Mouse (Mus musculus) c-Kit-positive CD71-positive TER-119-negative erythroid progenitor cells, embryonic 14.5 days (primary cell): ENCODE data around the gene Mfng.

Experiments
- DNase-seq: peaks from one replicate; pipeline ENCODE4 v3.0.0-alpha.2; 2013; ENCODE audit warnings: low read depth

The Mfng gene

DNA sequence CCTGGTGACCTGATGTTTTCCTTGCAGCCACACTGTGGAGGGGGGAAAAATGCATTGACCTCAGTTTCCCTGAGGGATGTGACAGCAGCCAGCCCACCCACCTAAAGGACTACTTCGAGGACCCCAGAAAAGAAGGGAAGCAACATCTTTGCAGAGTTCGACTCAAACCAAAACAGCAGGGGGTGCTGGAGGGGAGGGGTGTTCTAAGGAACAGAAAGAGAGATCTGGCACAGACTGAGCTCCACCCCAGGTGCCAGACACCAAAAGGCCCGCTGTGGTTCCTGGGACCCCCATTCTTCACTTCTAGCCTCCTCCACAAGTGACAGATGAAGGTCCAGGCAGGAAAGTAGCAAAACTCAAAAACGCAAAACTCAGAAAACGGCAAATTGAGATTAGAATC lies 57.4 kb downstream of the Mfng start:
- DNase-seq = no peak

DNA sequence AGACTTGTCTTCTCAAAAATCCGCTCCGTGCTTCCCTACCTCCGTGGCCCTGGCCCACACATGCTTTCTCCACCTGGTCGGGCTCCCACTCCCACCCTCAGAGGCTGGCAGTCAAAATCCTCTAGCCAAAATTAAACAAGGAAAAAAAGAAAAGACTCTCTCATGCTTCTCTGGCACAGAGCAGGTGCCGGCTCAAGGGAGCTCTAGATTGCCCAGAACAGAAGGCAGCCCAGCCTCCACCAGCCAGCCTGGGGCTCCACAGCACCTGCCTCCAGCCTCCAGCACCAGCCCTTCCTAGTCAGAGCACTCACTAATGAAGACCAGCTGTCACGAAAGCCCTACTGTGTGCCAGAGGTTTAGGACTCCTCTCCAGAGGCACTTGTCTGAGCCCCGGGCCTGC lies 59.5 kb downstream of the Mfng start:
- no peak for DNase-seq

DNA sequence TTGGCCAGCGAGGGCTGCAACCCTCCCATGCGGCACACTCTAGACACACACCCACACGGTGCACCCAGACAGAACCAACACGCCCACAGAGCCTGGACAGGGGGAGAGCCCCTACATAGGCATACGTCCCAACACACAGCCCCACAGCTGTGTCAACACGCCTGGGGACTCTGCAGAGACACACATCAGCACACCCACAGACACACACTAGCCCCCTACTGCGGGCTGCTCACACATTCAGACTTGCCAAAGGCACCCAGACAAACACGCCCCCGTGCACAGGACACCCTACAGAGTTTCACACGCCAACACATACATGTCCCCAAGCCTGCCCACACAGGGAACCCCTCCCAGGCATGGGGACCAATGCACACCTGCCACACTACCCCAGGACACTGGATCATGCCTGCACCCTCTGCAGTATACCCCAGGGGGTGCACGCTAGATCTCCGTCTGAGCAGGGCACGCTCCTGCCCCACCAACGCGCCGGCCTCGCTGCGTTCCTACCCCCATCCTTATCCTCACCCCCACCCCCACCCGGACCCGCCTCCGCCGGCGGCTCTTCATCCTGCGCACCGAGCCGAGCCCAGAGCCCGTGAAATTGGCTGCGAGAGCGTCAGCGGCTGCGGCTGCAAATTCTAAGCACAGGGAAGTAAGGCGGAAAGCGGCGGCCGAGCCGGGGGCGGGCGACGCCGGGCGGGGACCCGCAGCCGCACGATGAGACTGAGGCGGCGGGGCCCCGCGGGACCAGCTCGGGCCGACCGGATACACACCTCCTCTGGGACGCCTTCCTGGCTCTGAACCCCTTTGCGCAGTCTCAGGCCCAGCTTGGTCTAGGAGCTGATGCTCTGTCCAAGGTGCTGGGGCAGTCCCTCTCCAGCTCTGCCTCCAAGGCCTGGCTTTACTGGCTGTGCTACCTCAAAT lies 60.7 kb downstream of the Mfng start:
- DNase-seq = no peak

DNA sequence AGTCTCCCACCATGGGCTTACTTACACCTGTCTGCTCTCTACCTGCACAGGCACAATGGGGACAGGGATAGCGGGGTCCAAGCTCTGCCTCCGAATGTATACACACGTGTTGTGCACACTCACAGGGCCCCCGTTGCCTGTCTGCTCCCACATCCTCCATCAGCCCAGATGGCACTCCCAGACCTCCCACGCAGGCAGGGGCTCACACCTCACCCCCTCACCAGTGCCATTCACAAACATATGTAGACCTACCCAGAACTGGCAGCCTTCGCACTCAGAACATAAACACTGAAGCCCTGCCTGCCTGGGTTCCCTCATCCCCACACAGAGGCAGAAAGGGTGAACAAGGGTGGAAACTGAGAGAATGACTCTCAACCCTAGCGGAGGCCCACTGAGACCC lies 61.3 kb downstream of the Mfng start:
- DNase-seq = no peak

DNA sequence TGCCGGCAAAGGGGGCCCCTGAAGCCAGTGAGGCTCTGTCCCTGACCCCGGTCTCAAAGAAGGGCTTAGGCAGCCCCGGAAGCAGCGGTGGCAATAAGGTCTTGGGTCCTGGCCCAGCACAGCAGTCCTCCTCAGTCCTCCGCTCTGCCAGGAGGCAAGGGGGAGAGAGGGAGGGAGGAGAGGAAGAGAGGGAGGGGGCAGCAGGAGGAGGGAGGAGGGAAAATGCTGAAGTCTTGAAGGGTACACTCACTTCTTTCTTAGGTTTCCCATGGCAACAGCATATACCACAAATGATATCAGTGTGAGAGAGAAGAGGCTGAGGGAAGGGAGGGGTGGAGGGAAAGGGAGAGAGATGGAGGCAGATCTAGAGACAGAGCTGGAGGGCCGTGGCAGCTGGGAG lies 62.6 kb downstream of the Mfng start:
- DNase-seq = no peak

DNA sequence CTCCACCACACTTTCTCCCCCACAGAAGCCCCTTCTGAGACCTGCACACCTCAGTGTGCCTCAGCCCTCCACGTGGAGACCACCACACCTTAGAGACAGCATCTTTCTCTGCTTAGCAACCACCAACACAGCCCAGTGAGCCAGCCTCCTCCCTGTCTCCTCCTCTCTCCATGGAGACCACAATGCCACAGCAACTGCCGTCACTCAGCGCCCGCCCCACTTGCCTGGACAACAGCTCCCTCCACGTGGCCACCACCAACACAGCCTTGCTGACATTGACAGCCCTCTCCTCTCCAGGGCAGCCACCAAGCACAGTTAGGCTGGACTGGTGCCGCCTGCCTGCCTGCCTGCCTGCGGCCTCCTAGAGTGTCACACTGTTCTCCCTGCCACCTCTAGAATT lies 63.5 kb downstream of the Mfng start:
- DNase-seq = no peak

DNA sequence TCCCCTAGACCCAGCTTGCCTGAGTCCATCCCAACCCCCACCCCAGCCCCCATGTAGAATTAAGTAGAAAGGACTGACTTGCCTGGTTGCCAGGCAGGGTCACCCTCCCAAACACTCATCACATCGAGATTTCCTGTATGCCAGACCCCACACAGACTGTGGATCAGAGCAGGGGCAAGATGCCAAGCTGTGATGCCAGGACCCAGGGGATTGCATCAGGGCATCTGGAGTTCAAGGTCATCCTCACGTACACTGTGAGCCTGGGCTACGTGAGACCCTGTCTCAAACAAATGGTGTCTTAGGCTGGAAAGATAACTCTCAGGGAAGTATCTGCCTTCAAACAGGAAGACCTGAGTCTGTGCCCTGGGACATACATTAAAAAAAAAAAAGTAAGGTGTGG lies 66.6 kb downstream of the Mfng start:
- DNase-seq = no peak
